19 mouse cellular contexts compared by ENCODE assay signal in the genomic region with DNA sequence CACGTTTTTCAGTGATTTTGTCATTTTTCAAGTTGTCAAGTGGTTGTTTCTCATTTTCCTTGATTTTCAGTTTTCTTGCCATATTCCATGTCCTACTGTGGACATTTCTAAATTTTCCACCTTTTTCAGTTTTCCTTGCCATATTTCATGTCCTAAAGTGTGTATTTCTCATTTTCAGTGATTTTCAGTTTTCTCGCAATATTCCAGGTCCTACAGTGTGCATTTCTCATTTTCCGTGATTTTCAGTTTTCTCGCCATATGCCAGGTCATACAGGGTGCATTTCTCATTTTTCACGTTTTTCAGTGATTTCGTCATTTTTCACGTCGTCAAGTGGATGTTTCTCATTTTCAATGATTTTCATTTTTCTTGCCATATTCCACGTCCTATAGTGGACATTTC. TPM values are rescaled to one million over a fixed set of nuclear protein-coding genes. Genes with fewer than 3 reads are reported as not detected.
A peak's percentile ranks its signal among the peaks of the same experiment; 100 is the strongest.
DNase-seq lines count a peak whose midpoint lies in the region; ATAC-seq and TF ChIP-seq lines count a peak whose summit lies in the region.
"Not testable (repeated sequence)": the region's sequence is repeated elsewhere in the genome, so short reads cannot be mapped to it uniquely, and the experiment has no call there.
"Had no signal": no experiment of that assay in that cellular context is flagged by ENCODE, and none has a peak within 500 bp of the region (broad histone marks: within the 10 kb centered on the region; RNA-seq: fewer than 3 reads in every experiment).

No protein-coding gene starts in this region.

- H3K9ac ChIP-seq in liver, embryonic 13.5 days: not testable (repeated sequence)

- not testable (repeated sequence) for TF ChIP-seq CTCF in kidney, adult 2 months (conservative IDR thresholded peaks at IDR 0.05; ENCODE audit: insufficient read depth, insufficient read length, low read depth, low read length); thymus, adult 2 months (IDR thresholded peaks at IDR 0.05; ENCODE audit: borderline replicate concordance, control insufficient read depth, extremely low read depth, insufficient read depth, low read length, poor library complexity)

- not testable (repeated sequence) for H3K4me2 ChIP-seq in liver, embryonic 13.5 days

- not testable (repeated sequence) for H3K4me3 ChIP-seq in kidney, adult 2 months (ENCODE audit: insufficient read depth, low read depth, low read length); liver, embryonic 13.5 days (replicated peaks); thymus, adult 2 months (ENCODE audit: control insufficient read depth, insufficient read depth, low read length)

- not testable (repeated sequence) for H3K36me3 ChIP-seq in kidney, adult 2 months (ENCODE audit: control insufficient read depth, insufficient read depth, low read length); liver, embryonic 13.5 days; thymus, adult 2 months (ENCODE audit: control insufficient read depth, insufficient read depth, low read length)

- not testable (repeated sequence) for ATAC-seq in liver, embryonic 13.5 days (ENCODE audit: low read depth)

- H3K9me3 ChIP-seq in liver, embryonic 13.5 days (replicated peaks): not testable (repeated sequence)

- 67% methylated on average over 9 of the region's 9 CpGs for WGBS in kidney, adult 2 months
- WGBS in liver, embryonic 13.5 days (ENCODE audit: insufficient replicate concordance): 50% methylated on average over 9 of the region's 9 CpGs
- 67% methylated on average over 9 of the region's 9 CpGs for WGBS in thymus, adult 2 months

- TF ChIP-seq POLR2A in kidney, adult 2 months (IDR thresholded peaks at IDR 0.05; ENCODE audit: low read depth, low read length); thymus, adult 2 months (IDR thresholded peaks at IDR 0.05; ENCODE audit: control insufficient read depth, extremely low read depth, insufficient read depth, low read length, poor library complexity): not testable (repeated sequence)

- DNase-seq in cerebellum, adult 11 months: peak; percentile 6
- peak; percentile 84 to 93 for DNase-seq in frontal cortex, postnatal 25 days (ENCODE audit: low spot score in 2 of 2)
- DNase-seq in kidney, adult 2 months: peak; percentile 58
- peak; percentile 4 to 13 for DNase-seq in layer of hippocampus, postnatal 10 days (ENCODE audit: low spot score in 2 of 2)
- DNase-seq in liver, embryonic 13.5 days: peak; percentile 89
- peak; percentile 32 for DNase-seq in right cerebral cortex, postnatal 4 days
- peak; percentile 22 for DNase-seq in thymus, adult 2 months

- not testable (repeated sequence) for H3K27me3 ChIP-seq in kidney, adult 2 months (replicated peaks; ENCODE audit: control insufficient read depth, insufficient read depth, low read length); liver, embryonic 13.5 days; thymus, adult 2 months (ENCODE audit: control insufficient read depth, insufficient read depth, low read length)

- not testable (repeated sequence) for H3K27ac ChIP-seq in kidney, adult 2 months (ENCODE audit: insufficient read depth, low read depth, low read length); liver, embryonic 13.5 days; thymus, adult 2 months (ENCODE audit: control insufficient read depth, insufficient read depth, low read length)

- not testable (repeated sequence) for H3K4me1 ChIP-seq in kidney, adult 2 months (ENCODE audit: control insufficient read depth, insufficient read depth, low read length); liver, embryonic 13.5 days (replicated peaks); thymus, adult 2 months (replicated peaks; ENCODE audit: control insufficient read depth, insufficient read depth, low read length)

RNA-seq across cellular contexts. Expression of a gene that starts 1.7 kb away (rescaled TPM):
- not detected in 2 replicates for polyA plus RNA-seq in kidney, adult 2 months (2012; rRNA removed)
- under 1 TPM; 0.62 to 0.76 TPM for total RNA-seq in layer of hippocampus, postnatal 10 days (2021)
- not detected in 2 replicates for polyA plus RNA-seq in liver, embryonic 13.5 days (2015; fragmentation: Nextera tagmentation; extraction: Ambion mirVana)
- not detected in 2 replicates for polyA plus RNA-seq in thymus, adult 2 months (2012; rRNA removed)
- total RNA-seq: heart, adult 2 months had no signal
- polyA plus RNA-seq: embryonic facial prominence, embryonic 14.5 days; forebrain, embryonic 10.5 days; heart, adult 2 months; hindbrain, embryonic 11.5 days; kidney, embryonic 15.5 days; lung, adult 2 months; stomach, embryonic 16.5 days had no signal

RNA-seq across cellular contexts. Expression of a gene that starts 3.5 kb away (rescaled TPM):
- polyA plus RNA-seq in kidney, adult 2 months (2012; rRNA removed): not detected in 2 replicates
- not detected for total RNA-seq in layer of hippocampus, postnatal 10 days (2021)
- not detected in 2 replicates for polyA plus RNA-seq in liver, embryonic 13.5 days (2015; fragmentation: Nextera tagmentation; extraction: Ambion mirVana)
- polyA plus RNA-seq in thymus, adult 2 months (2012; rRNA removed): not detected in 2 replicates
- total RNA-seq: adrenal gland, postnatal 36 days; heart, adult 2 months; MEL had no signal
- polyA plus RNA-seq: CD4-positive, CD25-positive, alpha-beta regulatory T cell, adult 4 months; embryonic facial prominence, embryonic 14.5 days; forebrain, embryonic 10.5 days; heart, adult 2 months; hindbrain, embryonic 11.5 days; inflammation-experienced regulatory T-cells, adult 6 months; kidney, embryonic 15.5 days; lung, adult 2 months; midbrain, embryonic 15.5 days; stomach, embryonic 16.5 days had no signal

RNA-seq across cellular contexts. Expression of a gene that starts 4.4 kb away (rescaled TPM):
- not detected in 2 replicates for polyA plus RNA-seq in kidney, adult 2 months (2012; rRNA removed)
- 1 to 10 TPM in 1 of 2 experiments, under 1 TPM in 1; 0.91 to 1.1 TPM for total RNA-seq in layer of hippocampus, postnatal 10 days (2021)
- not detected in 2 replicates for polyA plus RNA-seq in liver, embryonic 13.5 days (2015; fragmentation: Nextera tagmentation; extraction: Ambion mirVana)
- polyA plus RNA-seq in thymus, adult 2 months (2012; rRNA removed): 0.18 TPM in 1 of 2 replicates, not detected in the other
- polyA plus RNA-seq: embryonic facial prominence, embryonic 14.5 days; forebrain, embryonic 10.5 days; heart, adult 2 months; lung, adult 2 months had no signal

RNA-seq across cellular contexts. Expression of a gene that starts 6.0 kb away (rescaled TPM):
- not detected in 2 replicates for polyA plus RNA-seq in kidney, adult 2 months (2012; rRNA removed)
- total RNA-seq in layer of hippocampus, postnatal 10 days (2021): 1 to 10 TPM in 1 of 2 experiments, not detected in 1; 1.3 TPM
- not detected in 2 replicates for polyA plus RNA-seq in liver, embryonic 13.5 days (2015; fragmentation: Nextera tagmentation; extraction: Ambion mirVana)
- polyA plus RNA-seq in thymus, adult 2 months (2012; rRNA removed): not detected in 2 replicates
- polyA plus RNA-seq: embryonic facial prominence, embryonic 14.5 days; forebrain, embryonic 10.5 days; heart, adult 2 months; hindbrain, embryonic 11.5 days; lung, adult 2 months; midbrain, embryonic 15.5 days; stomach, embryonic 16.5 days had no signal

RNA-seq across cellular contexts. Expression of a gene that starts 6.3 kb away (rescaled TPM):
- polyA plus RNA-seq in kidney, adult 2 months (2012; rRNA removed): not detected in 2 replicates
- total RNA-seq in layer of hippocampus, postnatal 10 days (2021): not detected
- not detected in 2 replicates for polyA plus RNA-seq in liver, embryonic 13.5 days (2015; fragmentation: Nextera tagmentation; extraction: Ambion mirVana)
- polyA plus RNA-seq in thymus, adult 2 months (2012; rRNA removed): not detected in 2 replicates
- polyA plus RNA-seq: embryonic facial prominence, embryonic 14.5 days; forebrain, embryonic 10.5 days; heart, adult 2 months; lung, adult 2 months; stomach, embryonic 16.5 days had no signal

Comparison
In these comparisons a context has a peak if more than half of its experiments do, and no peak if none do; other contexts are left out.
1. DNase-seq: peak in every context shown above with its lines; median percentile 89 in liver, embryonic 13.5 days; 88 in frontal cortex, postnatal 25 days; 58 in kidney, adult 2 months; 32 in right cerebral cortex, postnatal 4 days; 22 in thymus, adult 2 months; 8 in layer of hippocampus, postnatal 10 days; 6 in cerebellum, adult 11 months.